Mouse (Mus musculus) B cell, adult (primary cell): ENCODE results near the gene Bcor. TPM values are rescaled to one million over a fixed set of nuclear protein-coding genes. Genes with fewer than 3 reads are reported as not detected.

ENCODE experiments used
- total RNA-seq: library from RNA; stranded (reverse); gene quantifications from 4 replicates; pipeline ENCODE4 v1.2.4, GENCODE M21; 2023; ENCODE audit not compliant: inconsistent age

Gene Bcor
- total RNA-seq = 53.5 to 63.3 TPM (median 56.8 TPM) in 4 replicates

GRCm38 (mm10) chrX:12159981-12160656, at the start of gene Bcor:
TSS of gene Bcor (minus strand) at chrX:12160355.

